Mouse (Mus musculus): ENCODE data around the gene Trip6. TPM values are rescaled to one million over a fixed set of nuclear protein-coding genes. Genes with fewer than 3 reads are reported as not detected.

Gene Trip6
- polyA plus RNA-seq, 2 experiments = 4.9 to 7.2 TPM

- TF ChIP-seq CTCF (IDR thresholded peaks at IDR 0.05; ENCODE audit: low read depth) (peak; percentile 85), EP300 (IDR thresholded peaks at IDR 0.05; ENCODE audit: low read depth) (no peak)
- Histone ChIP-seq H3K4me2 (ENCODE audit: low read depth) (peak within 1 kb of the TSS; percentile 86), H3K27me3 (ENCODE audit: control insufficient read depth, insufficient read depth, low read length) (no peaks in the 10 kb centered on the region), H3K27ac (no peak within 1 kb of the TSS), H3K9ac (replicated peaks) (peak within 1 kb of the TSS; percentile 35; the same call in 1 of the 2 replicates), H3K9me3 (ENCODE audit: control insufficient read depth, low read length) (no peaks in the 10 kb centered on the region), H3K4me3 (ENCODE audit: insufficient read depth in 1 of 2, low read depth in 2 of 2, low read length in 2 of 2) (peak within 1 kb of the TSS; percentile 61 to 77), H3K36me3 (replicated peaks; ENCODE audit: control insufficient read depth, insufficient read depth, low read depth) (no peaks in the 10 kb centered on the region), H3K4me1 (replicated peaks; ENCODE audit: control insufficient read depth in 2 of 2, insufficient read depth in 2 of 2, low read length in 1 of 2) (peaks cover 0 to 16% of the 10 kb centered on the region in 2 experiments; a peak in 2 of 4 replicates)
- WGBS (ENCODE audit: insufficient replicate concordance) = under 1% methylated on average over 44 of the region's 44 CpGs
- peak; percentile 82 for ATAC-seq (ENCODE audit: insufficient read depth)
- peak; percentile 76 to 81 (median 78) for DNase-seq (ENCODE audit: low read depth in 3 of 3, low spot score in 3 of 3)
Measured at GRCm38 (mm10) chr5:137333512-137334174, 19.4 kb upstream of the Trip6 start, which contains the start of gene Slc12a9. TSS of gene Slc12a9 (minus strand) at chr5:137333597.

- no peaks in the 10 kb centered on the region for H3K27me3 ChIP-seq (ENCODE audit: control insufficient read depth, insufficient read depth, low read length)
- DNase-seq (ENCODE audit: low read depth in 3 of 3, low spot score in 3 of 3) = no peak
- no peaks in the 10 kb centered on the region for H3K36me3 ChIP-seq (replicated peaks; ENCODE audit: control insufficient read depth, insufficient read depth, low read depth)
- H3K9me3 ChIP-seq (ENCODE audit: control insufficient read depth, low read length) = no peaks in the 10 kb centered on the region
- no peak overlapping the region for H3K27ac ChIP-seq
- H3K4me2 ChIP-seq (ENCODE audit: low read depth) = peak overlapping the region; percentile 86
- H3K4me1 ChIP-seq (replicated peaks; ENCODE audit: control insufficient read depth in 2 of 2, insufficient read depth in 2 of 2, low read length in 1 of 2) = peaks cover 0 to 14% of the 10 kb centered on the region in 2 experiments; a peak in 1 of 4 replicates
- ATAC-seq (ENCODE audit: insufficient read depth) = no peak; the same call in 1 of the 2 replicates
- WGBS (ENCODE audit: insufficient replicate concordance) = 7% methylated on average over 15 of the region's 15 CpGs
- no peak for TF ChIP-seq EP300 (IDR thresholded peaks at IDR 0.05; ENCODE audit: low read depth)
- no peak for TF ChIP-seq CTCF (IDR thresholded peaks at IDR 0.05; ENCODE audit: low read depth)
- peak overlapping the region; percentile 9; the same call in 1 of the 2 replicates for H3K9ac ChIP-seq (replicated peaks)
- peak overlapping the region; percentile 61 to 77 for H3K4me3 ChIP-seq (ENCODE audit: insufficient read depth in 1 of 2, low read depth in 2 of 2, low read length in 2 of 2)
Measured at GRCm38 (mm10) chr5:137332857-137333511, 18.8 kb upstream of the Trip6 start.

DNA sequence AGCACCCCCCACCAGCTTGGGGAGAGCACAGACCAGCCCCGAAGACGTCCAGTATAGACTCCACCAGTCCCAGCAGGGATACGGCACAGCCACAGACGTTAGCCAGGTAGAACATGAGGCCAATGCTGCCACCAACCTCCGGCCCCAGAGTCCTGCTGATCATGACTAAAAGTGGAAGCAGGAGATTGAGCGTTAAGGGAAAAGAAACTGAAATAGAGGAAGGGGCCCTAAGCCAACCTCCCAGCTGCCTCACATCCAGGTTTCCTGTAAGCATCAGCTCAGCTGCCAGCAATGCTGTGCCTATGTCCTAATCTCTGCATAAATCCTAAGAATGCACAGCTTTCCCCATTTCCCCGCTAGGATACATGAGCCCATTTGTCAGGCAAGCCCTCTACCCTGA lies 16.7 kb upstream of the Trip6 start:
- no peaks in the 10 kb centered on the region for H3K27me3 ChIP-seq (ENCODE audit: control insufficient read depth, insufficient read depth, low read length)
- H3K4me1 ChIP-seq (replicated peaks; ENCODE audit: control insufficient read depth in 2 of 2, insufficient read depth in 2 of 2, low read length in 1 of 2) = peaks cover 0 to 4% of the 10 kb centered on the region in 2 experiments; a peak in 1 of 4 replicates
- DNase-seq (ENCODE audit: low read depth in 3 of 3, low spot score in 3 of 3) (no peak), ATAC-seq (ENCODE audit: insufficient read depth) (no peak)
- H3K27ac ChIP-seq = no peak overlapping the region
- H3K36me3 ChIP-seq (replicated peaks; ENCODE audit: control insufficient read depth, insufficient read depth, low read depth) = no peaks in the 10 kb centered on the region
- no peak overlapping the region for H3K4me3 ChIP-seq (ENCODE audit: insufficient read depth in 1 of 2, low read depth in 2 of 2, low read length in 2 of 2)
- H3K4me2 ChIP-seq (ENCODE audit: low read depth) = no peak overlapping the region
- no peaks in the 10 kb centered on the region for H3K9me3 ChIP-seq (ENCODE audit: control insufficient read depth, low read length)
- no peak overlapping the region for H3K9ac ChIP-seq (replicated peaks)
- WGBS (ENCODE audit: insufficient replicate concordance) = 56% methylated on average over 7 of the region's 7 CpGs
- TF ChIP-seq CTCF (IDR thresholded peaks at IDR 0.05; ENCODE audit: low read depth) (no peak), EP300 (IDR thresholded peaks at IDR 0.05; ENCODE audit: low read depth) (no peak)

GRCm38 (mm10) chr5:137320996-137321395 lies 6.8 kb upstream of the Trip6 start:
- WGBS (ENCODE audit: insufficient replicate concordance) = 57% methylated on average over 3 of the region's 3 CpGs
- H3K4me1 ChIP-seq (replicated peaks; ENCODE audit: control insufficient read depth in 2 of 2, insufficient read depth in 2 of 2, low read length in 1 of 2) = peaks cover 4% of the 10 kb centered on the region in 2 experiments; a peak in 3 of 4 replicates
- H3K4me3 ChIP-seq (ENCODE audit: insufficient read depth in 1 of 2, low read depth in 2 of 2, low read length in 2 of 2) = no peak overlapping the region
- TF ChIP-seq EP300 (IDR thresholded peaks at IDR 0.05; ENCODE audit: low read depth) (peak; percentile 42), CTCF (IDR thresholded peaks at IDR 0.05; ENCODE audit: low read depth) (no peak)
- H3K4me2 ChIP-seq (ENCODE audit: low read depth) = no peak overlapping the region
- H3K9ac ChIP-seq (replicated peaks) = no peak overlapping the region
- ATAC-seq (ENCODE audit: insufficient read depth) = peak; percentile 62; the same call in 1 of the 2 replicates
- no peaks in the 10 kb centered on the region for H3K36me3 ChIP-seq (replicated peaks; ENCODE audit: control insufficient read depth, insufficient read depth, low read depth)
- no peaks in the 10 kb centered on the region for H3K27me3 ChIP-seq (ENCODE audit: control insufficient read depth, insufficient read depth, low read length)
- no peak overlapping the region for H3K27ac ChIP-seq
- H3K9me3 ChIP-seq (ENCODE audit: control insufficient read depth, low read length) = no peaks in the 10 kb centered on the region
- no peak for DNase-seq (ENCODE audit: low read depth in 3 of 3, low spot score in 3 of 3)

DNA sequence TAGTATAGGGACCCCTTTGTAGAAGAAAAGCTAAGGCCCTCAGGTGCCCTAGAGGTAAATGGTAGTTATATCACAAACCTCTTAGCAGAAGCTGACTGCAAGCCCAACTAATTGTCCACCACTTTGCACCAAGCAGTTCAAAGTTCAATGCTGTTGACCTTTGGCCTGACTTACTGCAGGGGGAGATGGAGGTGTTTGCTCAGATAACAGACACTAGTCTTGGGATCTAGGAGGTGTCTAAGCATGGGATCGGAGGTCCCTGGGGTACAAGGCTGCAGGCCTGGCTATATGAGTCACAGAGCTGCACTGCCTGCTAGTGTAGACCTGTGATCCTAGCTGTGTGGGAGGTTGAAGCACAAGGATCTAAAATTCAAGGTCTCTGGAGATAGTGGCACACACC lies 4.4 kb upstream of the Trip6 start:
- DNase-seq (ENCODE audit: low read depth in 3 of 3, low spot score in 3 of 3) = no peak

More for the DNA sequence above, 4.4 kb upstream of the Trip6 start:
- TF ChIP-seq CTCF (IDR thresholded peaks at IDR 0.05; ENCODE audit: low read depth) (no peak), EP300 (IDR thresholded peaks at IDR 0.05; ENCODE audit: low read depth) (no peak)
- H3K4me3 ChIP-seq (ENCODE audit: insufficient read depth in 1 of 2, low read depth in 2 of 2, low read length in 2 of 2) = no peak overlapping the region
- no peaks in the 10 kb centered on the region for H3K9me3 ChIP-seq (ENCODE audit: control insufficient read depth, low read length)
- H3K4me1 ChIP-seq (replicated peaks; ENCODE audit: control insufficient read depth in 2 of 2, insufficient read depth in 2 of 2, low read length in 1 of 2) = peaks cover 6 to 11% of the 10 kb centered on the region in 2 experiments
- no peak overlapping the region for H3K4me2 ChIP-seq (ENCODE audit: low read depth)
- H3K27ac ChIP-seq = no peak overlapping the region
- no peaks in the 10 kb centered on the region for H3K36me3 ChIP-seq (replicated peaks; ENCODE audit: control insufficient read depth, insufficient read depth, low read depth)
- H3K9ac ChIP-seq (replicated peaks) = no peak overlapping the region
- no peak for ATAC-seq (ENCODE audit: insufficient read depth)
- WGBS (ENCODE audit: insufficient replicate concordance) = 59% methylated on average over 1 of the region's 1 CpGs
- H3K27me3 ChIP-seq (ENCODE audit: control insufficient read depth, insufficient read depth, low read length) = no peaks in the 10 kb centered on the region
